Mouse (Mus musculus) T-helper 1 cell (primary cell): ENCODE data around the gene Sec24b.

Experiments used
- in situ Hi-C: fragments of 300-600 bp; cut with MboI, MseI; formaldehyde crosslinking; loops from one replicate; pipeline ENCODE4 v1.15.1; 2025; ENCODE audit warnings: high pct_unique_total_duplicates

Sec24b gene

GRCm38 (mm10) chr3:130061281-130061680 lies at the start of gene Sec24b:
Sec24b (minus strand) TSS chr3:130061553.
- in situ Hi-C loops: no loop called here

- in situ Hi-C loops: no loop called here
Observed at GRCm38 (mm10) chr3:130104471-130104870, 43.1 kb upstream of the Sec24b start.

GRCm38 (mm10) chr3:130103486-130103885 lies 42.1 kb upstream of the Sec24b start:
- in situ Hi-C loops: no loop called here

GRCm38 (mm10) chr3:130095160-130095781 lies 33.9 kb upstream of the Sec24b start:
- in situ Hi-C loops: loop anchor here (5.0 kb wide), 1 partner anchor 597 kb away; no protein-coding TSS in a partner anchor

- in situ Hi-C loops: loop anchor here (5.0 kb wide), 1 partner anchor 483 kb away; no protein-coding TSS in a partner anchor
Observed at GRCm38 (mm10) chr3:130094125-130094704, 32.9 kb upstream of the Sec24b start.

- in situ Hi-C loops: loop anchor here (5.0 kb wide), 1 partner anchor 487 kb away; no protein-coding TSS in a partner anchor
Observed at GRCm38 (mm10) chr3:130090460-130090859, 29.1 kb upstream of the Sec24b start.

GRCm38 (mm10) chr3:130088654-130089053 lies 27.3 kb upstream of the Sec24b start:
- in situ Hi-C loops: no loop called here

- in situ Hi-C loops: no loop called here
Observed at GRCm38 (mm10) chr3:130087466-130087865, 26.1 kb upstream of the Sec24b start.

GRCm38 (mm10) chr3:130086372-130087080 lies 25.2 kb upstream of the Sec24b start:
- in situ Hi-C loops: no loop called here

GRCm38 (mm10) chr3:130083312-130083711 lies 22.0 kb upstream of the Sec24b start:
- in situ Hi-C loops: no loop called here

- in situ Hi-C loops: no loop called here
Observed at GRCm38 (mm10) chr3:130080666-130081065, 19.3 kb upstream of the Sec24b start.

- in situ Hi-C loops: no loop called here
Observed at GRCm38 (mm10) chr3:130079794-130080193, 18.4 kb upstream of the Sec24b start.

GRCm38 (mm10) chr3:130077291-130077690 lies 15.9 kb upstream of the Sec24b start:
- in situ Hi-C loops: no loop called here

- in situ Hi-C loops: no loop called here
Observed at GRCm38 (mm10) chr3:130075746-130076145, 14.4 kb upstream of the Sec24b start.

- in situ Hi-C loops: loop anchor here (5.0 kb wide), 1 partner anchor 166 kb away; no protein-coding TSS in a partner anchor
Observed at GRCm38 (mm10) chr3:130073085-130073484, 11.7 kb upstream of the Sec24b start.

GRCm38 (mm10) chr3:130071918-130072317 lies 10.6 kb upstream of the Sec24b start:
- in situ Hi-C loops: loop anchor here (5.0 kb wide), 1 partner anchor 165 kb away; no protein-coding TSS in a partner anchor

GRCm38 (mm10) chr3:130060396-130061029 lies 840 bp downstream of the Sec24b start:
- in situ Hi-C loops: no loop called here

GRCm38 (mm10) chr3:130059805-130060395 lies 1.5 kb downstream of the Sec24b start:
- in situ Hi-C loops: no loop called here

GRCm38 (mm10) chr3:130058488-130058887 lies 2.9 kb downstream of the Sec24b start:
- in situ Hi-C loops: no loop called here

GRCm38 (mm10) chr3:130057569-130058345 lies 3.6 kb downstream of the Sec24b start:
- in situ Hi-C loops: no loop called here
